Mouse (Mus musculus) CH12.LX (cell line): ENCODE data around the gene Sparc.

Source experiments
- EP300 ChIP-seq: IDR thresholded peaks from 2 replicates; pipeline ENCODE4 v1.6.1; 2011; ENCODE audit warnings: low read length, improper control_type of control experiment
- MAZ ChIP-seq: IDR thresholded peaks from 2 replicates; pipeline ENCODE4 v1.6.1; 2012; ENCODE audit warnings: low read depth, mild to moderate bottlenecking, inconsistent platforms, low read length, improper control_type of control experiment, moderate library complexity
- POLR2A ChIP-seq: IDR thresholded peaks from 2 replicates; pipeline ENCODE4 v1.6.1; 2011; ENCODE audit warnings: low read depth, mild to moderate bottlenecking, improper control_type of control experiment, low read length
- TCF12 ChIP-seq: IDR thresholded peaks from 2 replicates; pipeline ENCODE4 v1.6.1; 2014; ENCODE audit warnings: low read depth, mild to moderate bottlenecking, inconsistent platforms, low read length, improper control_type of control experiment

- TF ChIP-seq EP300: no peak
- no peak for TF ChIP-seq MAZ
- TF ChIP-seq POLR2A: no peak
- TF ChIP-seq TCF12: no peak
Observed at GRCm38 (mm10) chr11:55458501-55458900, 35.5 kb upstream of the Sparc start.
